Mouse (Mus musculus) lung, postnatal 4 days (tissue): ENCODE measurements around the gene Ece1.

Source experiments
- DNase-seq, 2 experiments: peaks; one replicate each; pipeline ENCODE4 v3.0.0; 2021

Gene Ece1

GRCm38 (mm10) chr4:137919116-137919515, 57.1 kb downstream of the Ece1 start:
- DNase-seq: no peak

GRCm38 (mm10) chr4:137920005-137920404, 58.0 kb downstream of the Ece1 start:
- peak; percentile 60 to 79 for DNase-seq

- DNase-seq: peak; percentile 51 to 79
Measured at GRCm38 (mm10) chr4:137920500-137920961, 58.5 kb downstream of the Ece1 start.

- peak in 1 of 2 experiments; percentile 59 for DNase-seq
Measured at GRCm38 (mm10) chr4:137921510-137921909, 59.5 kb downstream of the Ece1 start.

- no peak for DNase-seq
Measured at GRCm38 (mm10) chr4:137923052-137923451, 61.0 kb downstream of the Ece1 start.

GRCm38 (mm10) chr4:137925176-137925575, 63.1 kb downstream of the Ece1 start:
- DNase-seq: no peak

- DNase-seq: peak in 1 of 2 experiments; percentile 42
Measured at GRCm38 (mm10) chr4:137926161-137926560, 64.1 kb downstream of the Ece1 start.

- DNase-seq: no peak
Measured at GRCm38 (mm10) chr4:137927136-137927535, 65.1 kb downstream of the Ece1 start.

GRCm38 (mm10) chr4:137927741-137928535, 65.9 kb downstream of the Ece1 start:
- DNase-seq: no peak

- DNase-seq: peak in 1 of 2 experiments; percentile 48
Measured at GRCm38 (mm10) chr4:137928813-137929212, 66.8 kb downstream of the Ece1 start.

GRCm38 (mm10) chr4:137929341-137930016, 67.4 kb downstream of the Ece1 start:
- peak in 1 of 2 experiments; percentile 43 for DNase-seq

GRCm38 (mm10) chr4:137930500-137931008, 68.5 kb downstream of the Ece1 start:
- DNase-seq: no peak

GRCm38 (mm10) chr4:137931009-137931757, 69.1 kb downstream of the Ece1 start:
- peak; percentile 88 to 95 for DNase-seq

GRCm38 (mm10) chr4:137932554-137933178, 70.6 kb downstream of the Ece1 start:
- DNase-seq: no peak

- no peak for DNase-seq
Measured at GRCm38 (mm10) chr4:137933328-137933727, 71.3 kb downstream of the Ece1 start.

GRCm38 (mm10) chr4:137936134-137936533, 74.1 kb downstream of the Ece1 start:
- DNase-seq: no peak

GRCm38 (mm10) chr4:137940061-137940460, 78.0 kb downstream of the Ece1 start:
- no peak for DNase-seq

GRCm38 (mm10) chr4:137941131-137941844, 79.3 kb downstream of the Ece1 start:
- no peak for DNase-seq

GRCm38 (mm10) chr4:137941871-137942781, 80.1 kb downstream of the Ece1 start:
- DNase-seq: peak; percentile 56 to 71

GRCm38 (mm10) chr4:137942782-137943486, 80.9 kb downstream of the Ece1 start:
- no peak for DNase-seq
